Mouse (Mus musculus): ENCODE results near the gene Xkr7. TPM values are rescaled to one million over a fixed set of nuclear protein-coding genes. Genes with fewer than 3 reads are reported as not detected.

Gene Xkr7
- not detected for polyA plus RNA-seq (2012; fragmentation: generic; extraction: Trizol)

DNA sequence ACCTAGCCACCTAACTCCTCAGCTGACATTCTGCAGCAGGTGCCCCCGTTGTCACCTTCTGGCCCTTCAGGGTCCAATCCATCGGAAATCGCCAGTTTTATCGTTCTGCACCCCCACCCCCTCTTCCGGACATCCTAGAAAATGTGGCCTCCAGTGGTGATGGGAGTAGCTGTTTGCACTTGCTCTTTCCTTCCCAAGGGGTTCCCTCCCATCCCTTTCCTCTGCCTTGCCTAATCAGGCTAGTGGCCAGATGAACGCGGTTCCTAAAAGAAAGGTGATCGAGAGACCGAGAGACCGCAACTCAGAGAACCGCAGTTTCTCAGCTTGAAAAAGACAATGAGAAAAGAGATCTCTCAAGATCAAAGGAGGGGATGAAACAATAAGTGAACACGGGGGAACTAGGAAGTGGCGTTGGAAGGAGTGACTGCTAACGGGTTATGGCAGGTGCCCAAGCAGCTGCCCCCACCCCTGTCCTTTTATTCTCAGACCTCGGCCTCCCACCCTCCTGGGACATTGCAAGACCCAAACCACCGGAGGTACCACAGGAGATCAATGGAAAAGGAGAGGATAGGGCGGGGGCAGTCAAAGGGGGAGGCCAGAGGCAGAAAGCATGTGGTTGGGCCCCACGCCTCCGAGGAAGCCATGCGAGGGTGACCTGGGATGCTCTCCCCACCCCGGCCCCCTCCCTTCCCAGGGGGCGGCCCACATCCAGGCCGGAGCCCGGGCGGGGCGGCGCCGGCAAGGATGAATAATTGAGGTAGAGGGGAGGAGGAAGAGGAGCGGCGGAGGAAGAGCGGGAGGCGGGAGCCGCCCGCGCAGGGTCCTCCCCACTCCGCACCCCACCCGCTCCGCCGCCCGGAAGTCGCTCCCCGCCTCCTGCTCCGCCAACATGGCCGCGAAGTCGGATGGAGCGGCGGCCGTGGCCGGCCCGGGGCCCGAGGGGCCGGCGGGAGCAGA, at the start of gene Xkr7:
Gene Xkr7, plus strand, starts transcription at position 727 of the 957 bp plus-strand sequence.

DNA sequence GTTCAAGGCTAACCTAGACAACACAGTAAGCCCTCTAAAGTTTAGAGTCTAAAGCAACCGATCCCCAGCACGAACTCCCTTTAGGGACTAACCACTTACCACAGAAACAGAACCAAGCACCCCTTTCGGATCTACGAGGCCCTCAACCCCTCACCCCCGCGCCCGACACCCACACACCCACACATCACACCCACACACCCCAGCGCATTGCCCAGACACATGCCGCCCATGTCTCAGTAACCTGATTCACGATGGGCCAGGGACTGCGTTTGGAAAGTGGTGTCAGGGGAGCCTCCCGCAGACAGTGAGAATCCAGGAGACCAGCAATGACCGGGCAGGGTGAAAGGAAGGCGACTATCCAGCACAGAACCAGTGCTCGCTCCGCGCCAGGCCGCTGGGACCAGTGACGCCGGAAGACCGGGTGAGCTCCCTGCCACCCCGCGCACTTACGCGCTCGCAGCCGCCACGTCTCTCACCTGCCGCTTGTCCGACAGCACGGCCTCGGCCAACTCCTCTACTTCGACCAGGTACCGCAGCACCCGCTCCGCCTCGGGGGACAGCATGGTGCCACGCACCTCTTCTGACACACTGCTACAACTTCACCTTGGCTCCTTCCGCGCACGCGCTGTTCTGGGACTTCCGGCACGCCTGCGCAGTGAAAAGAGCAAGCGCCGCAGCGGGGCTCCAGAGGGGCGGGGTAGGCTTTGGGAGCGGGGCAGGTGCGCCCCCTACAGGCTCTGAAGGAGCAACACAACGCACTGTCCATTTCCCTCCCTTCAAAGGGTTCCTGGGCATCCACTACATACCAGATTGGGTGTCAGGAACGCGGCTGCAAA, 16.7 kb upstream of the Xkr7 start, which contains the start of gene Pdrg1:
Gene Pdrg1, minus strand, starts transcription at position 670 of the 836 bp plus-strand sequence.

DNA sequence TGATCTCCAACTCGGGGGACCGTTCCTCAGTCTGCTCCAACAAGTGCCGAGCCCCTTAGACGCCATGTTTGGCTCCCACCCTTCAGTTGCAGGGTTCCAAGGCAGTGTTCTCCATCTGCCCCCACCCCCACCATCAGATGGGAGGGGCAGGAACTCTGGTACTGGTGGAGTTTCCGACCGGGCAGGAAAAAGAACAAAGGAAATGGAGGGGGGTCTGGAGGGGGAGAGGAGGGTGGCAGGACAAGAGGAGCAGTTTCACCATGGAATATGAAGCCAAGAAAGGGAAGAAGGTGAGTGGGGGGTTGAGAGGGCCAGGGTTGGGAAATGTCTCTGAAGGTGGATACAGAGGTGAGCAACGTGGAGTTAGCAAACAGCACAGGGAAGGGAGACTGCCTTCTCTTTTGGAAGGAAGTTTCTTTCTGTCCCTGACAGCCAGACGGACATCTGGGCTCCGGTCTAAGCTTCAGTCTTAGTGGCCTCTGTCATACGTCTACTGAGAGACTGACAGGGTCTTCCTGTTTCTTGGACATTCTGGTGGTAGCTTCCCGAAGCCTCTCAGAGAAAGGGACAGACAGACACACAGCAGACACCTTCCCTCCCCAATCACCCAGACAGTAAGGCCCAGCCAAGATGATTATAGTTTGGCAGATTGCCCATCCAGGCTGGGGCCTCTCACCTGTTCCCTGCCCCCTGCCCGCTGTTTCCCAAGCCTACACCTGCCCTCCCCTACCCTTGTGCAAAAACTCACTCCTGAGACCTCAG, 34.3 kb downstream of the Xkr7 start, which contains the start of gene Ccm2l:
Gene Ccm2l, plus strand, starts transcription at position 209 of the 762 bp plus-strand sequence.

Other genes starting within 250 kb of the Xkr7 start
- gene Bcl2l1, start 200.1 kb upstream of the Xkr7 start, polyA plus RNA-seq (2012; fragmentation: generic; extraction: Trizol) = 10 to 100 TPM; 35.1 to 54.7 TPM
- 10 to 100 TPM in 1 of 2 experiments, 1 to 10 TPM in 1; 7.6 to 48.4 TPM for gene Tpx2, start 183.9 kb upstream of the Xkr7 start, polyA plus RNA-seq (2012; fragmentation: generic; extraction: Trizol)
- gene Mylk2, start 120.5 kb upstream of the Xkr7 start, polyA plus RNA-seq (2012; fragmentation: generic; extraction: Trizol) = under 1 TPM; 0.14 to 0.44 TPM
- 1 to 10 TPM; 2.9 to 4.0 TPM for gene Foxs1, start 98.6 kb upstream of the Xkr7 start, polyA plus RNA-seq (2012; fragmentation: generic; extraction: Trizol)
- 1 to 10 TPM in 1 of 2 experiments, under 1 TPM in 1; 0.47 to 4.1 TPM for gene Dusp15, start 80.2 kb upstream of the Xkr7 start, polyA plus RNA-seq (2012; fragmentation: generic; extraction: Trizol)
- gene Ttll9, start 69.4 kb upstream of the Xkr7 start, polyA plus RNA-seq (2012; fragmentation: generic; extraction: Trizol) = under 1 TPM; 0.08 TPM
- gene Pdrg1, start 16.4 kb upstream of the Xkr7 start, polyA plus RNA-seq (2012; fragmentation: generic; extraction: Trizol) = 100 to 1,000 TPM in 1 of 2 experiments, 10 to 100 TPM in 1; 33.9 to 135 TPM
- gene Ccm2l, start 34.1 kb downstream of the Xkr7 start, polyA plus RNA-seq (2012; fragmentation: generic; extraction: Trizol) = not detected
- under 1 TPM in 1 of 2 experiments, not detected in 1; 0.06 TPM for gene Hck, start 76.6 kb downstream of the Xkr7 start, polyA plus RNA-seq (2012; fragmentation: generic; extraction: Trizol)
- gene Tm9sf4, start 129.5 kb downstream of the Xkr7 start, polyA plus RNA-seq (2012; fragmentation: generic; extraction: Trizol) = 10 to 100 TPM; 22.6 to 83.6 TPM
- gene Tspyl3, start 193.6 kb downstream of the Xkr7 start, polyA plus RNA-seq (2012; fragmentation: generic; extraction: Trizol) = under 1 TPM; 0.02 to 0.12 TPM
- 1 to 10 TPM; 1.2 to 6.0 TPM for gene Plagl2, start 209.6 kb downstream of the Xkr7 start, polyA plus RNA-seq (2012; fragmentation: generic; extraction: Trizol)
- 10 to 100 TPM in 1 of 2 experiments, 1 to 10 TPM in 1; 5.3 to 15.4 TPM for gene Pofut1, start 209.7 kb downstream of the Xkr7 start, polyA plus RNA-seq (2012; fragmentation: generic; extraction: Trizol)